7 mouse cellular contexts compared by ENCODE assay signal in genomic region chr17:70963546-70963945, GRCm38 (mm10). TPM values are rescaled to one million over a fixed set of nuclear protein-coding genes. Genes with fewer than 3 reads are reported as not detected.
A peak's percentile ranks its signal among the peaks of the same experiment; 100 is the strongest.
DNase-seq lines count a peak whose midpoint lies in the region; ATAC-seq lines count a peak whose summit lies in the region.
"Not testable (repeated sequence)": the region's sequence is repeated elsewhere in the genome, so short reads cannot be mapped to it uniquely, and the experiment has no call there.

No protein-coding gene starts in this region.

- peak; percentile 99 for ATAC-seq in erythroblast, adult 5-6 weeks (replicated peaks; ENCODE audit: low FRiP score, poor library complexity, severe bottlenecking)
- peak; percentile 100 for ATAC-seq in heart, embryonic 11.5 days (replicated peaks; ENCODE audit: insufficient number of reproducible peaks, low FRiP score, low TSS enrichment)
- peak; percentile 100 for ATAC-seq in limb, embryonic 12.5 days (ENCODE audit: insufficient number of reproducible peaks, insufficient read depth, low FRiP score, low TSS enrichment, low read depth)
- peak; percentile 100 for ATAC-seq in midbrain, embryonic 14.5 days (ENCODE audit: low FRiP score, low TSS enrichment)

- WGBS in heart, embryonic 11.5 days (ENCODE audit: insufficient replicate concordance): 82% methylated on average over 13 of the region's 13 CpGs
- 70% methylated on average over 13 of the region's 13 CpGs for WGBS in limb, embryonic 12.5 days
- WGBS in midbrain, embryonic 14.5 days: 85% methylated on average over 13 of the region's 13 CpGs

- not testable (repeated sequence) for H3K4me2 ChIP-seq in heart, embryonic 11.5 days; limb, embryonic 12.5 days; midbrain, embryonic 14.5 days (ENCODE audit: low read length)

- H3K27me3 ChIP-seq in heart, embryonic 11.5 days (ENCODE audit: control insufficient read depth, insufficient read depth, low read length); limb, embryonic 12.5 days; midbrain, embryonic 14.5 days (ENCODE audit: control insufficient read depth, insufficient read depth, low read length): not testable (repeated sequence)

- H3K36me3 ChIP-seq in heart, embryonic 11.5 days (ENCODE audit: control insufficient read depth, insufficient read depth, low read length); limb, embryonic 12.5 days; midbrain, embryonic 14.5 days (ENCODE audit: control insufficient read depth, insufficient read depth, low read length): not testable (repeated sequence)

- not testable (repeated sequence) for H3K9ac ChIP-seq in heart, embryonic 11.5 days (ENCODE audit: low read depth, low read length); limb, embryonic 12.5 days (replicated peaks); midbrain, embryonic 14.5 days (replicated peaks; ENCODE audit: low read length)

- H3K9me3 ChIP-seq in heart, embryonic 11.5 days (replicated peaks; ENCODE audit: control insufficient read depth, low read length); limb, embryonic 12.5 days; midbrain, embryonic 14.5 days (ENCODE audit: control insufficient read depth, low read length): not testable (repeated sequence)

- not testable (repeated sequence) for H3K4me3 ChIP-seq in heart, embryonic 11.5 days (ENCODE audit: low read depth, low read length); limb, embryonic 12.5 days (replicated peaks); midbrain, embryonic 14.5 days (replicated peaks; ENCODE audit: low read depth, low read length)

- not testable (repeated sequence) for H3K4me1 ChIP-seq in heart, embryonic 11.5 days (ENCODE audit: control insufficient read depth, insufficient read depth, low read length); midbrain, embryonic 14.5 days (ENCODE audit: control insufficient read depth, insufficient read depth, low read length)
- peaks cover 14% of the 10 kb centered on the region for H3K4me1 ChIP-seq in limb, embryonic 12.5 days (replicated peaks)

- not testable (repeated sequence) for H3K27ac ChIP-seq in heart, embryonic 11.5 days (ENCODE audit: low read depth, low read length); limb, embryonic 12.5 days; midbrain, embryonic 14.5 days (replicated peaks; ENCODE audit: low read depth, low read length)

- DNase-seq in adrenal gland, postnatal 25 days: peak; percentile 77
- DNase-seq in kidney, adult 9 months: peak; percentile 98
- DNase-seq in midbrain, embryonic 14.5 days: peak; percentile 46
- DNase-seq in spleen, postnatal 10 days (ENCODE audit: low spot score in 2 of 2): peak; percentile 78 to 96

RNA-seq across cellular contexts. Expression of gene Myom1, which starts 38.9 kb away (rescaled TPM):
- 2.9 and 4.6 TPM in 2 replicates for total RNA-seq in adrenal gland, postnatal 25 days (2021)
- not detected in 2 replicates for total RNA-seq in erythroblast, adult 5-6 weeks (2015; ENCODE audit: low replicate concordance)
- total RNA-seq in erythroblast, adult 5-6 weeks (2017; ENCODE audit: low replicate concordance): 0.34 and 1.1 TPM in 2 replicates
- polyA plus RNA-seq in heart, embryonic 11.5 days (2014; fragmentation: Nextera tagmentation; extraction: Ambion mirVana): 208 and 237 TPM in 2 replicates
- polyA plus RNA-seq in limb, embryonic 12.5 days (2016; fragmentation: Nextera tagmentation; extraction: Ambion mirVana): 7.6 and 8.6 TPM in 2 replicates
- 0.85 and 1.3 TPM in 2 replicates for polyA plus RNA-seq in midbrain, embryonic 14.5 days (2014; fragmentation: Nextera tagmentation; extraction: Ambion mirVana)

RNA-seq across cellular contexts. Expression of gene Myl12a, which starts 39.1 kb away (rescaled TPM):
- total RNA-seq in adrenal gland, postnatal 25 days (2021): 231 and 295 TPM in 2 replicates
- 113 and 151 TPM in 2 replicates for total RNA-seq in erythroblast, adult 5-6 weeks (2015; ENCODE audit: low replicate concordance)
- 44.5 and 50.0 TPM in 2 replicates for total RNA-seq in erythroblast, adult 5-6 weeks (2017; ENCODE audit: low replicate concordance)
- polyA plus RNA-seq in heart, embryonic 11.5 days (2014; fragmentation: Nextera tagmentation; extraction: Ambion mirVana): 878 and 906 TPM in 2 replicates
- polyA plus RNA-seq in limb, embryonic 12.5 days (2016; fragmentation: Nextera tagmentation; extraction: Ambion mirVana): 586 and 602 TPM in 2 replicates
- polyA plus RNA-seq in midbrain, embryonic 14.5 days (2014; fragmentation: Nextera tagmentation; extraction: Ambion mirVana): 72.1 and 109 TPM in 2 replicates

Comparison
In these comparisons a context has a peak if more than half of its experiments do, and no peak if none do; other contexts are left out.
1. DNase-seq: peak in every context shown above with its lines; median percentile 98 in kidney, adult 9 months; 87 in spleen, postnatal 10 days; 77 in adrenal gland, postnatal 25 days; 46 in midbrain, embryonic 14.5 days.
2. RNA of gene Myom1, which starts 38.9 kb away (polyA plus RNA-seq): 208 to 237 TPM in heart, embryonic 11.5 days; 7.6 to 8.6 TPM in limb, embryonic 12.5 days and 0.85 to 1.3 TPM in midbrain, embryonic 14.5 days; every median in the first group is over 10 times any median in the second.
3. Peak in every context shown above with its lines, with median percentiles within 50 percentile points of each other: ATAC-seq.